Mouse (Mus musculus) layer of hippocampus, postnatal 25 days (tissue): ENCODE measurements at regions not wholly inside any gene's neighbourhood (a gene's known extent, or its start where the extent isn't known, plus 50 kb on each side); places are given as distances from the start of the nearest gene placed in this dataset.

ENCODE experiments used
- DNase-seq, 2 experiments: peaks; one replicate each; pipeline ENCODE4 v3.0.0; 2022; ENCODE audit warnings: mixed read lengths in 2 of 2, low spot score in 1 of 2; ENCODE audit errors: extremely low spot score in 1 of 2

GRCm38 (mm10) chr16:76741141-76741540 is 272.4 kb upstream of the Usp25 start:
- no peak for DNase-seq

GRCm38 (mm10) chr16:76725991-76726390 is 287.5 kb upstream of the Usp25 start:
- no peak for DNase-seq

GRCm38 (mm10) chr16:76725271-76725670 is 288.2 kb upstream of the Usp25 start:
- DNase-seq, result no peak

GRCm38 (mm10) chr16:76718809-76719208 is 294.7 kb upstream of the Usp25 start:
- no peak for DNase-seq

- DNase-seq, result no peak
Measured at GRCm38 (mm10) chr16:76718147-76718546, 295.4 kb upstream of the Usp25 start.

- no peak for DNase-seq
Measured at GRCm38 (mm10) chr16:76694913-76695312, 318.6 kb upstream of the Usp25 start.

GRCm38 (mm10) chr16:76687735-76688447 is 314.3 kb upstream of the Nrip1 start:
- no peak for DNase-seq

- no peak for DNase-seq
Measured at GRCm38 (mm10) chr16:76685562-76685961, 311.9 kb upstream of the Nrip1 start.

GRCm38 (mm10) chr16:76680061-76680911 is 306.7 kb upstream of the Nrip1 start:
- DNase-seq, result no peak

- DNase-seq, result no peak
Measured at GRCm38 (mm10) chr16:76678885-76679284, 305.3 kb upstream of the Nrip1 start.

- DNase-seq, result no peak
Measured at GRCm38 (mm10) chr16:76669795-76670194, 296.2 kb upstream of the Nrip1 start.

- no peak for DNase-seq
Measured at GRCm38 (mm10) chr16:76667046-76667445, 293.4 kb upstream of the Nrip1 start.

GRCm38 (mm10) chr16:76655106-76655505 is 281.5 kb upstream of the Nrip1 start:
- no peak for DNase-seq

GRCm38 (mm10) chr16:76644281-76644680 is 270.7 kb upstream of the Nrip1 start:
- DNase-seq, result no peak

GRCm38 (mm10) chr16:76643801-76644200 is 270.2 kb upstream of the Nrip1 start:
- no peak for DNase-seq

- no peak for DNase-seq
Measured at GRCm38 (mm10) chr16:76635169-76635568, 261.5 kb upstream of the Nrip1 start.

- DNase-seq, result no peak
Measured at GRCm38 (mm10) chr16:76634196-76634698, 260.6 kb upstream of the Nrip1 start.

- no peak for DNase-seq
Measured at GRCm38 (mm10) chr16:76626142-76626541, 252.5 kb upstream of the Nrip1 start.

- DNase-seq, result no peak
Measured at GRCm38 (mm10) chr16:76621715-76622114, 248.1 kb upstream of the Nrip1 start.

- no peak for DNase-seq
Measured at GRCm38 (mm10) chr16:76618295-76618694, 244.7 kb upstream of the Nrip1 start.

- DNase-seq, result no peak
Measured at GRCm38 (mm10) chr16:76611061-76611460, 237.4 kb upstream of the Nrip1 start.

- no peak for DNase-seq
Measured at GRCm38 (mm10) chr16:76604914-76605313, 231.3 kb upstream of the Nrip1 start.
